Mouse (Mus musculus): ENCODE results near the gene Immp2l.
A peak's percentile ranks its signal among the peaks of the same experiment; 100 is the strongest.

Gene Immp2l

GRCm38 (mm10) chr12:41047085-41047766 lies 23.3 kb downstream of the Immp2l start:
- no peak for DNase-seq (ENCODE audit: low read depth, low spot score)

GRCm38 (mm10) chr12:41050945-41051344 lies 27.1 kb downstream of the Immp2l start:
- no peak for DNase-seq (ENCODE audit: low read depth, low spot score)

GRCm38 (mm10) chr12:41052897-41053296 lies 29.0 kb downstream of the Immp2l start:
- DNase-seq (ENCODE audit: low read depth, low spot score) = no peak

- no peak for DNase-seq (ENCODE audit: low read depth, low spot score)
These were observed 30.3 kb downstream of the Immp2l start for GRCm38 (mm10) chr12:41054006-41054791.

GRCm38 (mm10) chr12:41055941-41056340 lies 32.1 kb downstream of the Immp2l start:
- DNase-seq (ENCODE audit: low read depth, low spot score) = no peak

- no peak for DNase-seq (ENCODE audit: low read depth, low spot score)
These were observed 39.4 kb downstream of the Immp2l start for GRCm38 (mm10) chr12:41063281-41063680.

- no peak for DNase-seq (ENCODE audit: low read depth, low spot score)
These were observed 58.0 kb downstream of the Immp2l start for GRCm38 (mm10) chr12:41081843-41082242.

- no peak for DNase-seq (ENCODE audit: low read depth, low spot score)
These were observed 60.6 kb downstream of the Immp2l start for GRCm38 (mm10) chr12:41084370-41085089.

GRCm38 (mm10) chr12:41089931-41090366 lies 66.1 kb downstream of the Immp2l start:
- no peak for DNase-seq (ENCODE audit: low read depth, low spot score)

GRCm38 (mm10) chr12:41090771-41091170 lies 66.9 kb downstream of the Immp2l start:
- no peak for DNase-seq (ENCODE audit: low read depth, low spot score)

GRCm38 (mm10) chr12:41091316-41091715 lies 67.4 kb downstream of the Immp2l start:
- no peak for DNase-seq (ENCODE audit: low read depth, low spot score)

GRCm38 (mm10) chr12:41096045-41096444 lies 72.2 kb downstream of the Immp2l start:
- no peak for DNase-seq (ENCODE audit: low read depth, low spot score)

GRCm38 (mm10) chr12:41097406-41097805 lies 73.5 kb downstream of the Immp2l start:
- no peak for DNase-seq (ENCODE audit: low read depth, low spot score)

GRCm38 (mm10) chr12:41109011-41109410 lies 85.1 kb downstream of the Immp2l start:
- DNase-seq (ENCODE audit: low read depth, low spot score) = no peak

GRCm38 (mm10) chr12:41111456-41111855 lies 87.6 kb downstream of the Immp2l start:
- DNase-seq (ENCODE audit: low read depth, low spot score) = peak; percentile 2

- DNase-seq (ENCODE audit: low read depth, low spot score) = no peak
These were observed 88.2 kb downstream of the Immp2l start for GRCm38 (mm10) chr12:41112137-41112536.

GRCm38 (mm10) chr12:41118358-41118757 lies 94.5 kb downstream of the Immp2l start:
- DNase-seq (ENCODE audit: low read depth, low spot score) = no peak

- DNase-seq (ENCODE audit: low read depth, low spot score) = no peak
These were observed 95.8 kb downstream of the Immp2l start for GRCm38 (mm10) chr12:41119657-41120056.

GRCm38 (mm10) chr12:41123207-41123606 lies 99.3 kb downstream of the Immp2l start:
- DNase-seq (ENCODE audit: low read depth, low spot score) = no peak

- no peak for DNase-seq (ENCODE audit: low read depth, low spot score)
These were observed 111.0 kb downstream of the Immp2l start for GRCm38 (mm10) chr12:41134885-41135284.

GRCm38 (mm10) chr12:41159543-41159942 lies 135.7 kb downstream of the Immp2l start:
- no peak for DNase-seq (ENCODE audit: low read depth, low spot score)

GRCm38 (mm10) chr12:41167802-41168201 lies 143.9 kb downstream of the Immp2l start:
- DNase-seq (ENCODE audit: low read depth, low spot score) = no peak

Data from retina, postnatal 7 days (tissue).